Mouse (Mus musculus): ENCODE measurements around the gene Alad. TPM values are rescaled to one million over a fixed set of nuclear protein-coding genes. Genes with fewer than 3 reads are reported as not detected.
A peak's percentile ranks its signal among the peaks of the same experiment; 100 is the strongest.

Alad gene
- polyA plus RNA-seq, 1 experiment from 2014 or later, result 156 TPM

GRCm38 (mm10) chr4:62470598-62471051 is 49.1 kb downstream of the Alad start, which contains the start of gene Wdr31:
Wdr31 (minus strand) TSS chr4:62470896.
- H3K27ac ChIP-seq (ENCODE audit: low read depth, low read length), result no peak within 1 kb of the TSS
- no peaks in the 10 kb centered on the region for H3K36me3 ChIP-seq (ENCODE audit: control insufficient read depth, insufficient read depth)
- no peak for TF ChIP-seq CTCF (IDR thresholded peaks at IDR 0.05; ENCODE audit: low read depth)
- H3K4me2 ChIP-seq (replicated peaks; ENCODE audit: low read depth), result peak within 1 kb of the TSS; percentile 95
- H3K9me3 ChIP-seq (ENCODE audit: control insufficient read depth), result no peaks in the 10 kb centered on the region
- peak within 1 kb of the TSS; percentile 60 for H3K4me3 ChIP-seq (ENCODE audit: low read depth, low read length)
- peak within 1 kb of the TSS; percentile 45; the same call in 1 of the 2 replicates for H3K9ac ChIP-seq (ENCODE audit: low read depth, low read length)
- no peaks in the 10 kb centered on the region for H3K27me3 ChIP-seq (replicated peaks; ENCODE audit: control insufficient read depth, insufficient read depth, low read length)
- 0 out of 2 replicates have a peak, but pooled peaks cover 2% of the 10 kb centered on the region for H3K4me1 ChIP-seq (replicated peaks; ENCODE audit: control insufficient read depth, insufficient read depth, low read length)
- ATAC-seq, result peak; percentile 84
- WGBS, result 1% methylated on average over 30 of the region's 30 CpGs

GRCm38 (mm10) chr4:62468158-62468557 is 51.6 kb downstream of the Alad start:
- WGBS, result 90% methylated on average over 1 of the region's 1 CpGs
- no peak overlapping the region for H3K27ac ChIP-seq (ENCODE audit: low read depth, low read length)
- no peak overlapping the region for H3K4me2 ChIP-seq (replicated peaks; ENCODE audit: low read depth)
- no peak overlapping the region for H3K4me3 ChIP-seq (ENCODE audit: low read depth, low read length)
- H3K36me3 ChIP-seq (ENCODE audit: control insufficient read depth, insufficient read depth), result no peaks in the 10 kb centered on the region
- H3K9me3 ChIP-seq (ENCODE audit: control insufficient read depth), result no peaks in the 10 kb centered on the region
- TF ChIP-seq CTCF (IDR thresholded peaks at IDR 0.05; ENCODE audit: low read depth), result peak; percentile 50
- no peaks in the 10 kb centered on the region for H3K27me3 ChIP-seq (replicated peaks; ENCODE audit: control insufficient read depth, insufficient read depth, low read length)
- H3K4me1 ChIP-seq (replicated peaks; ENCODE audit: control insufficient read depth, insufficient read depth, low read length), result 0 out of 2 replicates have a peak, but pooled peaks cover 2% of the 10 kb centered on the region
- no peak overlapping the region for H3K9ac ChIP-seq (ENCODE audit: low read depth, low read length)
- no peak for ATAC-seq

- Histone ChIP-seq H3K4me2 (replicated peaks; ENCODE audit: low read depth) (no peak overlapping the region), H3K27ac (ENCODE audit: low read depth, low read length) (no peak overlapping the region; the same call in 1 of the 2 replicates), H3K36me3 (ENCODE audit: control insufficient read depth, insufficient read depth) (no peaks in the 10 kb centered on the region; the same call in 1 of the 2 replicates), H3K4me3 (ENCODE audit: low read depth, low read length) (no peak overlapping the region), H3K9ac (ENCODE audit: low read depth, low read length) (no peak overlapping the region), H3K4me1 (replicated peaks; ENCODE audit: control insufficient read depth, insufficient read depth, low read length) (0 out of 2 replicates have a peak, but pooled peaks cover 4% of the 10 kb centered on the region), H3K27me3 (replicated peaks; ENCODE audit: control insufficient read depth, insufficient read depth, low read length) (no peaks in the 10 kb centered on the region), H3K9me3 (ENCODE audit: control insufficient read depth) (no peaks in the 10 kb centered on the region)
- ATAC-seq, result peak; percentile 71
- TF ChIP-seq CTCF (IDR thresholded peaks at IDR 0.05; ENCODE audit: low read depth), result no peak
- WGBS, result 37% methylated on average over 2 of the region's 2 CpGs
Measured at GRCm38 (mm10) chr4:62463124-62463523, 56.6 kb downstream of the Alad start.

GRCm38 (mm10) chr4:62460348-62460747 is 59.4 kb downstream of the Alad start:
- WGBS, result 92% methylated on average over 8 of the region's 8 CpGs
- H3K4me1 ChIP-seq (replicated peaks; ENCODE audit: control insufficient read depth, insufficient read depth, low read length), result 0 out of 2 replicates have a peak, but pooled peaks cover 4% of the 10 kb centered on the region
- H3K27ac ChIP-seq (ENCODE audit: low read depth, low read length), result no peak overlapping the region
- TF ChIP-seq CTCF (IDR thresholded peaks at IDR 0.05; ENCODE audit: low read depth), result no peak
- no peak overlapping the region for H3K4me2 ChIP-seq (replicated peaks; ENCODE audit: low read depth)
- no peaks in the 10 kb centered on the region for H3K27me3 ChIP-seq (replicated peaks; ENCODE audit: control insufficient read depth, insufficient read depth, low read length)
- H3K4me3 ChIP-seq (ENCODE audit: low read depth, low read length), result no peak overlapping the region
- H3K36me3 ChIP-seq (ENCODE audit: control insufficient read depth, insufficient read depth), result no peaks in the 10 kb centered on the region; the same call in 1 of the 2 replicates
- no peak for ATAC-seq
- no peak overlapping the region for H3K9ac ChIP-seq (ENCODE audit: low read depth, low read length)
- no peaks in the 10 kb centered on the region for H3K9me3 ChIP-seq (ENCODE audit: control insufficient read depth)

Other genes with a start within 250 kb of the Alad start
- gene Fkbp15, start 159.4 kb downstream of the Alad start, polyA plus RNA-seq (2015; fragmentation: Nextera tagmentation; extraction: Ambion mirVana), result 16.9 and 18.3 TPM in 2 replicates
- gene Slc31a1, start 159.2 kb downstream of the Alad start, polyA plus RNA-seq (2015; fragmentation: Nextera tagmentation; extraction: Ambion mirVana), result 133 and 150 TPM in 2 replicates
- gene Cdc26, start 111.3 kb downstream of the Alad start, polyA plus RNA-seq (2015; fragmentation: Nextera tagmentation; extraction: Ambion mirVana), result 72.5 and 73.7 TPM in 2 replicates
- 6.9 and 8.0 TPM in 2 replicates for gene Prpf4, start 111.1 kb downstream of the Alad start, polyA plus RNA-seq (2015; fragmentation: Nextera tagmentation; extraction: Ambion mirVana)
- gene Rnf183, start 84.7 kb downstream of the Alad start, polyA plus RNA-seq (2015; fragmentation: Nextera tagmentation; extraction: Ambion mirVana), result 0.14 and 0.35 TPM in 2 replicates
- 1.6 and 1.8 TPM in 2 replicates for gene Wdr31, start 49.0 kb downstream of the Alad start, polyA plus RNA-seq (2015; fragmentation: Nextera tagmentation; extraction: Ambion mirVana)
- gene Bspry, start 39.9 kb downstream of the Alad start, polyA plus RNA-seq (2015; fragmentation: Nextera tagmentation; extraction: Ambion mirVana), result 14.7 and 20.5 TPM in 2 replicates
- 125 and 145 TPM in 2 replicates for gene Hdhd3, start 16.5 kb downstream of the Alad start, polyA plus RNA-seq (2015; fragmentation: Nextera tagmentation; extraction: Ambion mirVana)
- gene Pole3, start 5.2 kb upstream of the Alad start, polyA plus RNA-seq (2015; fragmentation: Nextera tagmentation; extraction: Ambion mirVana), result 38.0 TPM in 2 replicates
- 0.27 TPM in 1 of 2 replicates, not detected in the other for gene 4933430I17Rik, start 5.5 kb upstream of the Alad start, polyA plus RNA-seq (2015; fragmentation: Nextera tagmentation; extraction: Ambion mirVana)
- gene Rgs3, start 39.9 kb upstream of the Alad start, polyA plus RNA-seq (2015; fragmentation: Nextera tagmentation; extraction: Ambion mirVana), result 30.1 and 30.8 TPM in 2 replicates